Mouse (Mus musculus) heart, postnatal 36 days (tissue): ENCODE data around the gene Cacna1a. TPM values are rescaled to one million over a fixed set of nuclear protein-coding genes. Genes with fewer than 3 reads are reported as not detected.

ENCODE experiments used
- DNase-seq, 2 experiments: peaks; one replicate each; pipeline ENCODE4 v3.0.0; 2021 to 2022
- intact Hi-C: fragments of 180-260 bp; cut with DNase I; formaldehyde crosslinking; loops from one replicate; pipeline ENCODE4 v1.15.1; 2025
- total RNA-seq, 2 experiments: library from RNA; stranded (reverse); gene quantifications; 2 replicates each; pipeline ENCODE4 v1.2.3; 2021

Gene Cacna1a
- total RNA-seq, 2 experiments from 2014 or later: 1.7 to 4.4 TPM

- no peak for DNase-seq
- intact Hi-C loops: no loop called here
Measured at GRCm38 (mm10) chr8:84568737-84569136, 180.5 kb downstream of the Cacna1a start.

GRCm38 (mm10) chr8:84569921-84570673 is 181.9 kb downstream of the Cacna1a start:
- no peak for DNase-seq

GRCm38 (mm10) chr8:84577432-84577831 is 189.2 kb downstream of the Cacna1a start:
- DNase-seq: no peak
- intact Hi-C loops: no loop called here

More at GRCm38 (mm10) chr8:84569921-84570673, 181.9 kb downstream of the Cacna1a start:
- intact Hi-C loops: loop anchor here (1.0 kb wide), 1 partner anchor 207 kb away; no protein-coding TSS in a partner anchor

- DNase-seq: peak; percentile 26 to 30
- intact Hi-C loops: no loop called here
Measured at GRCm38 (mm10) chr8:84579595-84579994, 191.4 kb downstream of the Cacna1a start.

GRCm38 (mm10) chr8:84585311-84585710 is 197.1 kb downstream of the Cacna1a start:
- intact Hi-C loops: no loop called here
- DNase-seq: no peak

- DNase-seq: no peak
- intact Hi-C loops: no loop called here
Measured at GRCm38 (mm10) chr8:84586221-84586620, 198.0 kb downstream of the Cacna1a start.

- intact Hi-C loops: no loop called here
- DNase-seq: no peak
Measured at GRCm38 (mm10) chr8:84588498-84588897, 200.3 kb downstream of the Cacna1a start.

- intact Hi-C loops: loop anchor here (1.0 to 10.0 kb wide), 4 partner anchors 45 to 227 kb away; no protein-coding TSS in a partner anchor
- DNase-seq: peak; percentile 81 to 88
Measured at GRCm38 (mm10) chr8:84592015-84592662, 203.9 kb downstream of the Cacna1a start.

- intact Hi-C loops: loop anchor here (5.0 to 10.0 kb wide), 3 partner anchors 44 to 228 kb away; no protein-coding TSS in a partner anchor
- DNase-seq: no peak
Measured at GRCm38 (mm10) chr8:84593143-84593542, 204.9 kb downstream of the Cacna1a start.

- peak; percentile 67 to 82 for DNase-seq
- intact Hi-C loops: loop anchor here (5.0 to 10.0 kb wide), 3 partner anchors 43 to 229 kb away; no protein-coding TSS in a partner anchor
Measured at GRCm38 (mm10) chr8:84594099-84594780, 206.0 kb downstream of the Cacna1a start.

GRCm38 (mm10) chr8:84595648-84596047 is 207.4 kb downstream of the Cacna1a start:
- intact Hi-C loops: loop anchor here (10.0 kb wide), 1 partner anchor 231 kb away; no protein-coding TSS in a partner anchor
- peak; percentile 45 to 56 for DNase-seq

GRCm38 (mm10) chr8:84599401-84599800 is 211.2 kb downstream of the Cacna1a start:
- DNase-seq: no peak
- intact Hi-C loops: loop anchor here (10.0 kb wide), 1 partner anchor 235 kb away; no protein-coding TSS in a partner anchor

- intact Hi-C loops: no loop called here
- no peak for DNase-seq
Measured at GRCm38 (mm10) chr8:84600311-84600907, 212.2 kb downstream of the Cacna1a start.

- no peak for DNase-seq
- intact Hi-C loops: no loop called here
Measured at GRCm38 (mm10) chr8:84601221-84601751, 213.0 kb downstream of the Cacna1a start.

- no peak for DNase-seq
- intact Hi-C loops: no loop called here
Measured at GRCm38 (mm10) chr8:84614512-84615223, 226.4 kb downstream of the Cacna1a start.

- no peak for DNase-seq
- intact Hi-C loops: no loop called here
Measured at GRCm38 (mm10) chr8:84615666-84616485, 227.6 kb downstream of the Cacna1a start.

- intact Hi-C loops: no loop called here
- no peak for DNase-seq
Measured at GRCm38 (mm10) chr8:84617005-84617404, 228.8 kb downstream of the Cacna1a start.

- intact Hi-C loops: no loop called here
- DNase-seq: no peak
Measured at GRCm38 (mm10) chr8:84621102-84621625, 232.9 kb downstream of the Cacna1a start.
